Mouse (Mus musculus) brain, embryonic 14.5 days (tissue): ENCODE results near the gene Sec24b.

ENCODE experiments used
- CTCF ChIP-seq: fragments of 200-500 bp; IDR thresholded peaks from 2 replicates; pipeline ENCODE4 v1.5.1; 2012; ENCODE audit warnings: inconsistent platforms, mild to moderate bottlenecking, moderate library complexity, borderline replicate concordance; ENCODE audit not compliant: insufficient read depth, insufficient read length; ENCODE audit errors: extremely low read depth
- POLR2A ChIP-seq: fragments of 200-500 bp; IDR thresholded peaks from 2 replicates; pipeline ENCODE4 v1.6.1; 2012; ENCODE audit warnings: mild to moderate bottlenecking, inconsistent platforms, borderline replicate concordance; ENCODE audit not compliant: poor library complexity, insufficient read depth, insufficient read length, severe bottlenecking; ENCODE audit errors: extremely low read depth

GRCm38 (mm10) chr3:129982271-129982670 is 79.1 kb downstream of the Sec24b start:
- TF ChIP-seq POLR2A (no peak), CTCF (no peak)
